Mouse (Mus musculus): ENCODE measurements around the gene Pigw. TPM values are rescaled to one million over a fixed set of nuclear protein-coding genes. Genes with fewer than 3 reads are reported as not detected.

The Pigw gene
- total and polyA plus RNA-seq, 3 experiments = 2.7 to 3.5 TPM; not detected in 1

DNA sequence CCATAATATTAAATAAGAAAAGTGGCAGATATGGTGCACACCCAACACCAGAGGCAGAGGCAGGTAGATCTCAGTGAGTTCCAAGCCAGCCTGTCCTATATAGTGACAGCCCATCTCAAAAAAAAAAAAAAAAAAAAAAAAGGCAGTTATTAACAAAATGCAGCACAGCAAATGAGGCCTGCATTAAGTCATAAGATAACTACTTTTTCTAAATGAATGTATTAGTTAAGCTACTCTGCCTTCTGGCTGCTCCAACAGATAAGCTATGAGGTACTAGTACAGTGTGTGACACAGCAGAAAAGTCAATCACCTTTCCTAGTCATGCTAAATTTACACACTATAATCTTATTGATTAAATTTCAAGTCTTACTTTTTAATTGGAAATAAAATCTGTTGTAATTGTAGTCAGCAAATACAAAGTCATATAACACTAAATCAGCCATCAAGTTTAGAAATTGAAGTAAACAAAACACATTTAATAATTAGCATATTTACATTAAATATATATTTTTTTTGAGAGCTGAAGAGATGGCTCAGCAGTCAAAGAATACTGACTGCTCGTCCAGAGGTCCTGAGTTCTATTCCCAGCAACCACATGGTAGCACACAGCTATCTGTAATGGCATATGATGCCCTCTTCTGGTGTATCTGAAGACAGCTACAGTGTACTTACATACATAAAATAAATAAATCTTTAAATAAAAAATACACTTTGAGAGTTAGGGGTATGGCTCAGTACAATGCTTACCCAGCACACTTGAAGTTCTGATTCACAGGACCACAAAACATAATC, 6.8 kb downstream of the Pigw start (continued):
- TF ChIP-seq MYB (IDR thresholded peaks at IDR 0.05; ENCODE audit: low read depth, low read length) (peak; percentile 80), POLR2AphosphoS5 (IDR thresholded peaks at IDR 0.05; ENCODE audit: borderline replicate concordance, low read depth, low read length) (no peak), TAL1 (IDR thresholded peaks at IDR 0.05; ENCODE audit: low read length) (peak; percentile 81), BHLHE40 (IDR thresholded peaks at IDR 0.05; ENCODE audit: borderline replicate concordance, low read depth, low read length) (no peak; the same call in 1 of the 2 replicates)

DNA sequence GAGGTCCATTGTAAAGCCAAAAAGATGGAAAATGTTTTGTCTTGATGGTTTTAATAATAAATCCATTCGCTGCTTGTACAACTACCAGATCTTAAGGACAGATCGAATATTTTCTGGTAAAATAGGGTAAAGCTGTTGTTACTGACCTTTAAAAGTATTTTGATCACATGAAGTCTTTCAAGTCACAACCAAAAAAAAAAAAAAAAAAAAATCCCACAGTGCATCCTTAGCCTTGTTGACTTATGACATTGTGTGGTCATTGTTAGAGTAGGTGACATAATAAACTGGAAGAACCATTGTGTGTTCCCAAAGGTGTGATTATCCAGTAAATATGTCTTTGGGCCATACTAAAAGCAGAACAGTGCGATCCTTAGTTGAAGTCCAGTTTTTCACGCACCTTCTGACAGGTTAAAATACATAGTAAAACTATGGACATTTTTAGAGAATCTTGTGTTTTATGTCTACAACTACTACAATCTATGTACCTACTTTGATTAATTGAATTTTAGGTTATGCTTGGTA, 8.5 kb downstream of the Pigw start:
- Histone ChIP-seq H3K36me3 (ENCODE audit: control insufficient read depth in 1 of 2, insufficient read depth in 2 of 2, low read length in 2 of 2) (peaks cover 6 to 35% of the 10 kb centered on the region in 2 experiments), H3K9me3 (replicated peaks; ENCODE audit: insufficient read depth, low read length) (no peaks in the 10 kb centered on the region), H3K9ac (ENCODE audit: control insufficient read depth, low read depth, low read length, poor library complexity, severe bottlenecking) (peak overlapping the region; percentile 98), H3K27me3 (ENCODE audit: control insufficient read depth in 1 of 2, insufficient read depth in 2 of 2, low read length in 2 of 2) (no peaks in the 10 kb centered on the region), H3K4me3 (ENCODE audit: control insufficient read depth in 1 of 2, insufficient read depth in 1 of 2, low read depth in 2 of 2, low read length in 2 of 2) (peak overlapping the region; percentile 79 to 98), H3K27ac (ENCODE audit: control insufficient read depth, low read depth, low read length) (peak overlapping the region; percentile 92), H3K4me1 (ENCODE audit: control insufficient read depth in 1 of 2, insufficient read depth in 2 of 2, low read length in 2 of 2) (peaks cover 9 to 27% of the 10 kb centered on the region in 2 experiments), H3K79me2 (ENCODE audit: control insufficient read depth, insufficient read depth, low read length, poor library complexity) (peaks cover 37% of the 10 kb centered on the region)
- peak; percentile 6; the same call in 1 of the 2 replicates for TF ChIP-seq MYC (IDR thresholded peaks at IDR 0.05; ENCODE audit: low read depth, low read length)
- no peak for TF ChIP-seq ELF1 (IDR thresholded peaks at IDR 0.05; ENCODE audit: low read depth, low read length)
- peak; percentile 22; the same call in 1 of the 2 replicates for TF ChIP-seq CHD1 (IDR thresholded peaks at IDR 0.05; ENCODE audit: low read depth, low read length)
- no peak for TF ChIP-seq MEF2A (IDR thresholded peaks at IDR 0.05; ENCODE audit: extremely low read depth, insufficient replicate concordance, low read depth, low read length, poor library complexity, severe bottlenecking)
- TF ChIP-seq ZNF384 (IDR thresholded peaks at IDR 0.05; ENCODE audit: low read depth, low read length) = peak; percentile 55; the same call in 1 of the 2 replicates
- peak; percentile 54 for DNase-seq (ENCODE audit: low read depth, low spot score)

DNA sequence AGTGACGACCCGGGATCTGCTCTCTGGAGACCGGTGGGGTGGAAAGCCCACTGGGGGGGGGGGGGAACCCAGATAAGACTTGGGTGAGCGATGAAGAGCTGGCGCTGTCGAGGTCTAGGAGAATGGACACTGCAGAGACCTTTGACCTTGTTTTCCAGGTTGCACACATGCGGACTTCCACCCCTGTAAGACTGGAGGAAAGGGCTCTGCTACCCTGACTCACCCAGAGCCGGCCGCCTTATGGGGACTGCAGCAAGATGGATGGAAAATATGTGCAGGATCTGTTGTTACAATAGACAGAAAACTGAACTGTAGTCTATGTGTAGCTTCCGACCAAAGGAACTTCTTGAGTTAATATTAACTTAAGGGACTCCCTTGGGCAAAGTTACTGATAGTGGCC, 9.0 kb downstream of the Pigw start:
- Histone ChIP-seq H3K9ac (ENCODE audit: control insufficient read depth, low read depth, low read length, poor library complexity, severe bottlenecking) (peak overlapping the region; percentile 98), H3K36me3 (ENCODE audit: control insufficient read depth in 1 of 2, insufficient read depth in 2 of 2, low read length in 2 of 2) (peaks cover 11 to 39% of the 10 kb centered on the region in 2 experiments)
- DNase-seq (ENCODE audit: low read depth, low spot score) = peak; percentile 80

More for the DNA sequence above, 9.0 kb downstream of the Pigw start:
- Histone ChIP-seq H3K27ac (ENCODE audit: control insufficient read depth, low read depth, low read length) (peak overlapping the region; percentile 92), H3K9me3 (replicated peaks; ENCODE audit: insufficient read depth, low read length) (no peaks in the 10 kb centered on the region), H3K79me2 (ENCODE audit: control insufficient read depth, insufficient read depth, low read length, poor library complexity) (peaks cover 41% of the 10 kb centered on the region), H3K4me3 (ENCODE audit: control insufficient read depth in 1 of 2, insufficient read depth in 1 of 2, low read depth in 2 of 2, low read length in 2 of 2) (peak overlapping the region; percentile 79 to 98), H3K4me1 (ENCODE audit: control insufficient read depth in 1 of 2, insufficient read depth in 2 of 2, low read length in 2 of 2) (peaks cover 12 to 32% of the 10 kb centered on the region in 2 experiments), H3K27me3 (ENCODE audit: control insufficient read depth in 1 of 2, insufficient read depth in 2 of 2, low read length in 2 of 2) (no peaks in the 10 kb centered on the region)
- TF ChIP-seq MYC (IDR thresholded peaks at IDR 0.05; ENCODE audit: low read depth, low read length) (0 out of 2 replicates have a peak, but pooled peaks have one; percentile 52), UBTF (IDR thresholded peaks at IDR 0.05; ENCODE audit: borderline replicate concordance, insufficient read depth, low read depth, low read length) (no peak), POLR2AphosphoS5 (IDR thresholded peaks at IDR 0.05; ENCODE audit: borderline replicate concordance, low read depth, low read length) (no peak), POLR2AphosphoS2 (IDR thresholded peaks at IDR 0.05; ENCODE audit: low read length) (no peak; the same call in 1 of the 2 replicates), RCOR1 (IDR thresholded peaks at IDR 0.05; ENCODE audit: low read depth, low read length) (no peak), ETS1 (IDR thresholded peaks at IDR 0.05; ENCODE audit: low read depth, low read length) (0 out of 2 replicates have a peak, but pooled peaks have one; percentile 4), ZMIZ1 (IDR thresholded peaks at IDR 0.05; ENCODE audit: low read depth, low read length) (no peak), POLR2A (IDR thresholded peaks at IDR 0.05; ENCODE audit: control insufficient read depth in 1 of 2, insufficient read depth in 1 of 2, low read depth in 1 of 2, low read length in 2 of 2, poor library complexity in 1 of 2) (no peak; a peak in 2 of 4 replicates), MXI1 (IDR thresholded peaks at IDR 0.05; ENCODE audit: low read depth, low read length) (peak; percentile 33; the same call in 1 of the 2 replicates), USF2 (IDR thresholded peaks at IDR 0.05; ENCODE audit: borderline replicate concordance in 1 of 2, insufficient read depth in 1 of 2, low read depth in 1 of 2, low read length in 2 of 2) (no peak), GATA1 (IDR thresholded peaks at IDR 0.05; ENCODE audit: low read depth, low read length) (peak; percentile 23; the same call in 1 of the 2 replicates)
